Mouse (Mus musculus) intestine, postnatal 0 days (tissue): ENCODE results near the gene Zfp668. TPM values are rescaled to one million over a fixed set of nuclear protein-coding genes. Genes with fewer than 3 reads are reported as not detected.
A peak's percentile ranks its signal among the peaks of the same experiment; 100 is the strongest.

ENCODE experiments used
- ATAC-seq: fragments of 200-750 bp; cut with Nextera tagmentation; 2 replicates; pipeline ENCODE4 v1.8.0; 2017; ENCODE audit warnings: mild to moderate bottlenecking, moderate TSS enrichment, moderate library complexity
- H3K27ac ChIP-seq: fragments of 300-500 bp; sonication (generic); 2 replicates; pipeline ENCODE4 v1.5.1; 2014; ENCODE audit warnings: mild to moderate bottlenecking, low read depth, low read length, moderate library complexity
- H3K27me3 ChIP-seq: fragments of 300-500 bp; sonication (generic); replicated peaks from 2 replicates; pipeline ENCODE4 v1.6.1; 2014; ENCODE audit warnings: low read length, mixed read lengths; ENCODE audit not compliant: control insufficient read depth, insufficient read depth
- H3K36me3 ChIP-seq: fragments of 300-500 bp; sonication (generic); 2 replicates; pipeline ENCODE4 v1.6.1; 2014; ENCODE audit warnings: mild to moderate bottlenecking, moderate library complexity; ENCODE audit not compliant: control insufficient read depth, insufficient read depth
- H3K4me1 ChIP-seq: fragments of 300-500 bp; sonication (generic); replicated peaks from 2 replicates; pipeline ENCODE4 v1.6.1; 2014; ENCODE audit warnings: antibody characterized with exemption, low read length, mixed read lengths; ENCODE audit not compliant: control insufficient read depth, insufficient read depth
- H3K4me2 ChIP-seq: fragments of 300-500 bp; sonication (generic); replicated peaks from 2 replicates; pipeline ENCODE4 v1.6.1; 2014; ENCODE audit warnings: low read depth, mild to moderate bottlenecking, moderate library complexity
- H3K4me3 ChIP-seq: fragments of 300-500 bp; sonication (generic); 2 replicates; pipeline ENCODE4 v1.5.1; 2014; ENCODE audit warnings: low read depth, low read length
- H3K9ac ChIP-seq: fragments of 300-500 bp; sonication (generic); 2 replicates; pipeline ENCODE4 v1.6.1; 2014; ENCODE audit warnings: mild to moderate bottlenecking, low read depth, low read length
- H3K9me3 ChIP-seq: fragments of 300-500 bp; sonication (generic); 2 replicates; pipeline ENCODE4 v1.6.1; 2016; ENCODE audit warnings: mixed run types; ENCODE audit not compliant: control insufficient read depth
- CTCF ChIP-seq: sonication (generic); IDR thresholded peaks from 2 replicates; pipeline ENCODE4 v1.5.1; 2016; ENCODE audit warnings: low read depth, mild to moderate bottlenecking, control low read depth, antibody characterized with exemption, moderate library complexity
- WGBS: fragments of 180-500 bp; shearing (Covaris S2); extraction: QIAGEN DNeasy Blood & Tissue Kit; methylation state at CpG from one replicate; pipeline ENCODE4 v1.1.7; 2014; 5-methylcytosine and 5-hydroxymethylcytosine counted together
- polyA plus RNA-seq: library from polyadenylated mRNA; unstranded; fragments of >200 nt; fragmentation: Nextera tagmentation; extraction: Ambion mirVana; gene quantifications from 2 replicates; pipeline ENCODE4 v1.2.1, GENCODE M21; 2015

Gene Zfp668
- polyA plus RNA-seq, 1 experiment from 2014 or later: 5.4 TPM

DNA sequence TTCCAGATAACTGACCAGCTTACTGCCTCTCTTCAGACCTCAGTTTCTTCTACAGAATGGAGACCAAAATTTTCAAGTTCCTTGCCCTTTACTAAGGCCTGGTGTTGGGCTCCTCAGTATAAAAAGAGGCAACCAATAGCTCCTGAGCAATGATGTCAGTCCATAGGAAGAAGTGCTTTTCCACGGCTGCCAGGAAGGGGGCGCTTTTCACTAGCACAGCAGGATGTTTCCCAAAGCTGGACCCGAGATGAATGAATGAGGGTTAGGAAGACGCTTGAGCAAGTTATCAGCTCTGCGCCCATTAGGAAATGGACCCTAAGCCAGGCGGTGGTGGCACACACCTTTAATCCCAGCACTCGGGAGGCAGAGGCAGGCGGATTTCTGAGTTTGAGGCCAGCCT, 44.9 kb upstream of the Zfp668 start:
- no peak overlapping the region for H3K4me3 ChIP-seq
- H3K27ac ChIP-seq: no peak overlapping the region
- 0 out of 2 replicates have a peak, but pooled peaks cover 7% of the 10 kb centered on the region for H3K4me1 ChIP-seq
- H3K4me2 ChIP-seq: no peak overlapping the region
- H3K36me3 ChIP-seq: peaks cover 13% of the 10 kb centered on the region; the same call in 1 of the 2 replicates
- H3K9me3 ChIP-seq: no peaks in the 10 kb centered on the region
- 52% methylated on average over 8 of the region's 8 CpGs for WGBS
- no peak overlapping the region for H3K9ac ChIP-seq
- ATAC-seq: no peak
- TF ChIP-seq CTCF: peak; percentile 74
- H3K27me3 ChIP-seq: no peaks in the 10 kb centered on the region

DNA sequence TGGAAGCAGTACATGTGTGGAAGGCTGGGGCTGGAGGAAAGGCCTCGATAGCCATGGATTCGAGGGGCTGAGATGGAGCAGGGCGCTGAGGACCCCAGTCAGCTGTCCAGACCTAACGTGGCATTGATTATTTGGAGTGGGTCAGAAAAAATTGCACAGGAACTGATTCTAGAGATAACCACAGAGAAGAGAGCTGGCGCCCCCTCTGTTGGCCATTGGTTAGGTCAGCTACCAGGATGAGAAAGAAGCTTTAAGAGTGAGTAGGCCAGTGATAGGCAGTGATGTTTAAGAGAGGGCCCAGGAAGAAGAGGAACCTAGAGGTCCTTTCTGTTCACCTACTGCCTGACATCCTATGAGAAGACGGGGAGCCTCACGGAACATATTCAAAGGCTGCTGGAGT, 42.7 kb upstream of the Zfp668 start:
- Histone ChIP-seq H3K27me3 (no peaks in the 10 kb centered on the region), H3K4me1 (0 out of 2 replicates have a peak, but pooled peaks cover 7% of the 10 kb centered on the region), H3K36me3 (peaks cover 16% of the 10 kb centered on the region; the same call in 1 of the 2 replicates), H3K27ac (no peak overlapping the region), H3K4me3 (no peak overlapping the region), H3K4me2 (no peak overlapping the region), H3K9me3 (no peaks in the 10 kb centered on the region), H3K9ac (no peak overlapping the region)
- WGBS: 72% methylated on average over 7 of the region's 7 CpGs
- TF ChIP-seq CTCF: peak; percentile 63
- ATAC-seq: no peak

DNA sequence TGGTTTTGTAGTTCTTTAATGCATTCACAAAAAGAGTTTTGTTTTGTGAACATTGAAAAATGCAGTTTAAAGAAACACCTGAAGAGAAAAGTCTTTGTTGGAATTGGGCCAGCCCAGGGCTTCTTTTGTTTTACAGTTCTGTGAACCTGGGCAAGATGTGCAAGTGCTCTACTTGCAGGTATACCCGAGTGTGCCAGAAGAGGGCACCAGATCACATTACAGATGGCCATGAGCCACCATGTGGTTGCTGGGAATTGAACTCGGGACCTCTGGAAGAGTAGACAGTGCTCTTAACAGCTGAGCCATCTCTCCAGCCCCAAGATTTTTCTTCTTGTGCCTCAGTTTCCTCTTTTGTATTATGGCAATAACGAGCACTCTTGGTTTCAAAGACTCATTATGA, 41.6 kb upstream of the Zfp668 start:
- no peaks in the 10 kb centered on the region for H3K9me3 ChIP-seq
- no peak overlapping the region for H3K27ac ChIP-seq
- peaks cover 16% of the 10 kb centered on the region; the same call in 1 of the 2 replicates for H3K36me3 ChIP-seq
- TF ChIP-seq CTCF: peak; percentile 76
- no peak overlapping the region for H3K4me3 ChIP-seq
- no peak overlapping the region for H3K9ac ChIP-seq
- 62% methylated on average over 3 of the region's 3 CpGs for WGBS
- no peaks in the 10 kb centered on the region for H3K27me3 ChIP-seq
- 0 out of 2 replicates have a peak, but pooled peaks cover 4% of the 10 kb centered on the region for H3K4me1 ChIP-seq
- no peak for ATAC-seq
- no peak overlapping the region for H3K4me2 ChIP-seq

DNA sequence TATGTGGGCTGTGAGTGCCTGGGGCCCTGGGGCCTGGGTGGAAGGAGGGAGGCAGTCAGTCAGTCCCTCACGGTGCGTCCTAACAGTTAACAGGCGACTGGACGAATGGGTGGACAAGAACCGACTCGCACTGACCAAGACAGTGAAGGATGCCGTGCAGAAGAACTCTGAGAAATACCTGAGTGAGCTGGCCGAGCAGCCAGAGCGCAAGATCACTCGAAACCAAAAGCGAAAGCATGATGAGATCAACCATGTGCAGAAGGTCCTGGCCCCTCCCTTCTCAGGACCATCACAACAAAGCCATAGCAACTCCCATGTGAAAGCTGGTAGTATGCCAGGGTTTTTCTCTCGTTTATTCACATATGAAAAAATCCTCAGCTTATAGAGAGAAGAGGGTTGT, 38.7 kb upstream of the Zfp668 start:
- ATAC-seq: no peak
- Histone ChIP-seq H3K4me2 (0 out of 2 replicates have a peak overlapping the region, but pooled peaks have one; percentile 6), H3K36me3 (peaks cover 14% of the 10 kb centered on the region; the same call in 1 of the 2 replicates), H3K9me3 (no peaks in the 10 kb centered on the region), H3K27ac (no peak overlapping the region), H3K27me3 (no peaks in the 10 kb centered on the region), H3K9ac (no peak overlapping the region), H3K4me3 (no peak overlapping the region), H3K4me1 (peaks cover 4% of the 10 kb centered on the region; the same call in 1 of the 2 replicates)
- no peak for TF ChIP-seq CTCF
- WGBS: 81% methylated on average over 12 of the region's 12 CpGs

DNA sequence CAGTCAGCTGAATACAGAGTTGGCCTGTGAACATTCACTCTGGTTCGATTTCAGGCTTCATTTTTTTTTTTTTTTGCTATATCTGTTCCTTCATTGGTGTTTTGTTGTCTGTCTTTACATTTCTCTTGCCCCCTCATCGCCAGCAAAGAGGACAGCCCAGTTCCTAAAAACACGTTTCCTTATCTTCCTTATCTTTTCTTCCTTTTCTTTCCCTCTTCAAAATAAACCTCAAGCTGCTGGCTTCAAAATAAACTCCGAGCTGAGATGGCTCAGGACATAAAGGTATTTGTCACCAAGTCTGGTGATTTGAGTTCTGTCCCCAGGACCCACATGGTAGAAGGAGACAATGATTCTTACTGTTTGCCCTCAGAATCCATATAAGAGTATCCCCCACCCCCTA, 36.3 kb upstream of the Zfp668 start:
- Histone ChIP-seq H3K9me3 (no peaks in the 10 kb centered on the region), H3K4me2 (peak overlapping the region; percentile 74), H3K4me1 (peaks cover 4% of the 10 kb centered on the region; the same call in 1 of the 2 replicates), H3K27me3 (no peaks in the 10 kb centered on the region), H3K27ac (peak overlapping the region; percentile 77), H3K9ac (peak overlapping the region; percentile 64), H3K4me3 (peak overlapping the region; percentile 82), H3K36me3 (peaks cover 22% of the 10 kb centered on the region)
- no peak for TF ChIP-seq CTCF
- WGBS: 7% methylated on average over 4 of the region's 4 CpGs
- no peak for ATAC-seq

DNA sequence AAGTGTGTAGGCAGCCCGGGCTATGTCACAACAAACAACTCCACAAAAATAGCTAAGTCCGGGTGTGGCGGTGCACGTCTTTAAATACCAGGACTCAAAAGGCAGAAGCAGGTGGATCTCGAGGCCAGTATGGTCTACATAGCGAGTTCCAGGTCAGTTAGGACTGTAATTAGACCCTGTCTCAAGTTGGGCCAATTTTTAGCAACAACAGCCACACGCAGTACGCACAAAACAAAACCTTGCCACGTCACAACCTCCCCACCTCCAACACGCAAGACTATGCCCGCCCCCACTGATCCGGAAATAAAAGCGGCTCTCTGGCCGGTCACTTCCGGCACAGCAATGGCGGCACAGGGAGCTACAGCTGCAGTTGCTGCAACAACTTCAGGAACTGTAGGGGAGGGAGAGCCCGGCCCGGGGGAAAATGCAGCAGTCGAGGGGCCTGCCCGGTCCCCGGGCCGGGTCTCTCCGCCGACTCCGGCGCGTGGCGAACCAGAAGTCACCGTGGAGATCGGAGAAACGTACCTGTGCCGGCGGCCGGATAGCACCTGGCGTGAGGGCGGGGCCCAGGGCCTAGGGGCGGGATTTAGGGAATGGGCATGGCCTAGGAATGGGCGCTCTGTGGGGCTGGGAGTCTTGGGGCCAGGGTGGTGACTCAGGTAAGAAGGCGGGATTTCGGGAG, 35.7 kb upstream of the Zfp668 start, which contains the start of gene Kat8:
Gene Kat8, plus strand, starts transcription at position 327 of the 682 bp plus-strand sequence.
- peak within 1 kb of the TSS; percentile 64 for H3K9ac ChIP-seq
- no peaks in the 10 kb centered on the region for H3K9me3 ChIP-seq
- no peak for TF ChIP-seq CTCF
- peak within 1 kb of the TSS; percentile 77 for H3K27ac ChIP-seq
- no peaks in the 10 kb centered on the region for H3K27me3 ChIP-seq
- H3K36me3 ChIP-seq: peaks cover 28% of the 10 kb centered on the region
- WGBS: under 1% methylated on average over 40 of the region's 40 CpGs
- peak within 1 kb of the TSS; percentile 74 for H3K4me2 ChIP-seq
- ATAC-seq: peak; percentile 95
- H3K4me1 ChIP-seq: peaks cover 4% of the 10 kb centered on the region; the same call in 1 of the 2 replicates
- H3K4me3 ChIP-seq: peak within 1 kb of the TSS; percentile 82
